8 mouse cellular contexts compared by ENCODE assay signal in genomic region chr6:134896570-134897436, GRCm38 (mm10). TPM values are rescaled to one million over a fixed set of nuclear protein-coding genes. Genes with fewer than 3 reads are reported as not detected.
DNase-seq lines count a peak whose midpoint lies in the region; ATAC-seq and TF ChIP-seq lines count a peak whose summit lies in the region.

No protein-coding gene starts in this region.

- H3K27ac ChIP-seq in testis, adult 2 months (ENCODE audit: control insufficient read depth, insufficient read depth, low read depth, low read length) = peak overlapping the region; percentile 99
- peak overlapping the region; percentile 12; the same call in 1 of the 2 replicates for H3K27ac ChIP-seq in embryonic fibroblast, embryonic 13.5 days (ENCODE audit: insufficient read depth, low read length)
- no peak overlapping the region for H3K27ac ChIP-seq in intestine, postnatal 0 days (ENCODE audit: low read depth, low read length)

- peak overlapping the region; percentile 99 for H3K4me3 ChIP-seq in testis, adult 2 months (ENCODE audit: control insufficient read depth, low read depth, low read length)
- peak overlapping the region; percentile 50 for H3K4me3 ChIP-seq in embryonic fibroblast, embryonic 13.5 days (ENCODE audit: insufficient read depth, low read length)
- H3K4me3 ChIP-seq in intestine, postnatal 0 days (ENCODE audit: low read depth, low read length) = peak overlapping the region; percentile 43

- H3K9me3 ChIP-seq in intestine, postnatal 0 days (ENCODE audit: control insufficient read depth) = no peaks in the 10 kb centered on the region

- peaks cover 6% of the 10 kb centered on the region for H3K4me1 ChIP-seq in testis, adult 2 months (ENCODE audit: control insufficient read depth, insufficient read depth, low read length)
- H3K4me1 ChIP-seq in embryonic fibroblast, embryonic 13.5 days (ENCODE audit: control insufficient read depth, insufficient read depth, low read length) = peaks cover 2% of the 10 kb centered on the region; the same call in 1 of the 2 replicates
- peaks cover 4% of the 10 kb centered on the region for H3K4me1 ChIP-seq in intestine, postnatal 0 days (replicated peaks; ENCODE audit: control insufficient read depth, insufficient read depth, low read length)

- no peaks in the 10 kb centered on the region; the same call in 1 of the 2 replicates for H3K36me3 ChIP-seq in testis, adult 2 months (ENCODE audit: control insufficient read depth, insufficient read depth, low read length)
- H3K36me3 ChIP-seq in intestine, postnatal 0 days (ENCODE audit: control insufficient read depth, insufficient read depth) = no peaks in the 10 kb centered on the region

- TF ChIP-seq POLR2A in testis, adult 2 months (IDR thresholded peaks at IDR 0.05; ENCODE audit: control insufficient read depth, low read depth, low read length) = no peak
- TF ChIP-seq POLR2A in embryonic fibroblast, embryonic 13.5 days (IDR thresholded peaks at IDR 0.05; ENCODE audit: low read depth, low read length) = 0 out of 2 replicates have a peak, but pooled peaks have one; percentile 11

- no peaks in the 10 kb centered on the region for H3K27me3 ChIP-seq in testis, adult 2 months (ENCODE audit: control insufficient read depth, insufficient read depth, low read length)
- no peaks in the 10 kb centered on the region for H3K27me3 ChIP-seq in intestine, postnatal 0 days (replicated peaks; ENCODE audit: control insufficient read depth, insufficient read depth, low read length)

- H3K4me2 ChIP-seq in intestine, postnatal 0 days (replicated peaks; ENCODE audit: low read depth) = peak overlapping the region; percentile 73

- no peak for ATAC-seq in intestine, postnatal 0 days
- ATAC-seq in monocyte, adult 5-6 weeks (replicated peaks; ENCODE audit: insufficient number of reproducible peaks, low FRiP score, low TSS enrichment, poor library complexity, severe bottlenecking) = peak; percentile 38; the same call in 1 of the 2 replicates
- ATAC-seq in inflammation-experienced regulatory T-cells, adult 6 months = no peak

- no peak for TF ChIP-seq CTCF in testis, adult 2 months (IDR thresholded peaks at IDR 0.05; ENCODE audit: control insufficient read depth, insufficient read depth, insufficient replicate concordance, low read depth, low read length)
- no peak for TF ChIP-seq CTCF in embryonic fibroblast, embryonic 13.5 days (IDR thresholded peaks at IDR 0.05; ENCODE audit: borderline replicate concordance, insufficient read depth, low read length)
- TF ChIP-seq CTCF in intestine, postnatal 0 days (IDR thresholded peaks at IDR 0.05; ENCODE audit: low read depth) = no peak

- H3K9ac ChIP-seq in intestine, postnatal 0 days (ENCODE audit: low read depth, low read length) = peak overlapping the region; percentile 35; the same call in 1 of the 2 replicates

- WGBS in intestine, postnatal 0 days = 31% methylated on average over 15 of the region's 15 CpGs

- no peak for DNase-seq in testis, postnatal 14 days (ENCODE audit: low spot score)
- no peak for DNase-seq in retina, postnatal 1 day
- DNase-seq in layer of hippocampus, postnatal 10 days (ENCODE audit: low spot score in 2 of 2) = no peak

RNA-seq across cellular contexts. Expression of gene Gpr19, which starts 1.6 kb away (rescaled TPM):
- polyA plus RNA-seq in testis, adult 2 months (2012; rRNA removed) = 46.0 and 51.8 TPM in 2 replicates
- 3.2 and 6.6 TPM in 2 replicates for polyA plus RNA-seq in embryonic fibroblast, embryonic 13.5 days (2011; ENCODE audit: insufficient read length, low read depth, missing spikeins)
- polyA plus RNA-seq in intestine, postnatal 0 days (2015; fragmentation: Nextera tagmentation; extraction: Ambion mirVana) = 6.5 and 7.3 TPM in 2 replicates
- total RNA-seq in monocyte, adult 5-6 weeks (2017) = 5.4 to 11.0 TPM (median 6.3 TPM) in 3 replicates
- 10 to 100 TPM; 27.1 to 27.2 TPM for total RNA-seq in layer of hippocampus, postnatal 10 days (2021)
- polyA plus RNA-seq in inflammation-experienced regulatory T-cells, adult 6 months (2017; shearing (Covaris generic)) = 1 to 10 TPM; 5.7 to 9.1 (median 6.8) TPM

RNA-seq across cellular contexts. Expression of gene Cdkn1b, which starts 23.4 kb away (rescaled TPM):
- 3.0 and 3.6 TPM in 2 replicates for polyA plus RNA-seq in testis, adult 2 months (2012; rRNA removed)
- polyA plus RNA-seq in embryonic fibroblast, embryonic 13.5 days (2011; ENCODE audit: insufficient read length, low read depth, missing spikeins) = 34.1 and 59.8 TPM in 2 replicates
- 14.8 and 15.3 TPM in 2 replicates for polyA plus RNA-seq in intestine, postnatal 0 days (2015; fragmentation: Nextera tagmentation; extraction: Ambion mirVana)
- 272 to 301 TPM (median 295 TPM) in 3 replicates for total RNA-seq in monocyte, adult 5-6 weeks (2017)
- total RNA-seq in layer of hippocampus, postnatal 10 days (2021) = 10 to 100 TPM; 54.2 to 58.4 TPM
- 10 to 100 TPM; 29.4 to 55.7 (median 51.9) TPM for polyA plus RNA-seq in inflammation-experienced regulatory T-cells, adult 6 months (2017; shearing (Covaris generic))

Comparison
In these comparisons a context has a peak if more than half of its experiments do, and no peak if none do; other contexts are left out.
1. H3K4me3 ChIP-seq: peak in every context shown above with its lines; median percentile 99 in testis, adult 2 months; 50 in embryonic fibroblast, embryonic 13.5 days; 43 in intestine, postnatal 0 days.